Mouse (Mus musculus): ENCODE measurements around the gene Stx1b. TPM values are rescaled to one million over a fixed set of nuclear protein-coding genes. Genes with fewer than 3 reads are reported as not detected.
"Not testable (repeated sequence)": the region's sequence is repeated elsewhere in the genome, so short reads cannot be mapped to it uniquely, and the experiment has no call there.

Stx1b gene
- under 1 TPM; 0.30 to 0.72 TPM for total RNA-seq (2021)
- long read RNA-seq, experiment 1: 0 reads
- long read RNA-seq, experiment 2: 0 reads

DNA sequence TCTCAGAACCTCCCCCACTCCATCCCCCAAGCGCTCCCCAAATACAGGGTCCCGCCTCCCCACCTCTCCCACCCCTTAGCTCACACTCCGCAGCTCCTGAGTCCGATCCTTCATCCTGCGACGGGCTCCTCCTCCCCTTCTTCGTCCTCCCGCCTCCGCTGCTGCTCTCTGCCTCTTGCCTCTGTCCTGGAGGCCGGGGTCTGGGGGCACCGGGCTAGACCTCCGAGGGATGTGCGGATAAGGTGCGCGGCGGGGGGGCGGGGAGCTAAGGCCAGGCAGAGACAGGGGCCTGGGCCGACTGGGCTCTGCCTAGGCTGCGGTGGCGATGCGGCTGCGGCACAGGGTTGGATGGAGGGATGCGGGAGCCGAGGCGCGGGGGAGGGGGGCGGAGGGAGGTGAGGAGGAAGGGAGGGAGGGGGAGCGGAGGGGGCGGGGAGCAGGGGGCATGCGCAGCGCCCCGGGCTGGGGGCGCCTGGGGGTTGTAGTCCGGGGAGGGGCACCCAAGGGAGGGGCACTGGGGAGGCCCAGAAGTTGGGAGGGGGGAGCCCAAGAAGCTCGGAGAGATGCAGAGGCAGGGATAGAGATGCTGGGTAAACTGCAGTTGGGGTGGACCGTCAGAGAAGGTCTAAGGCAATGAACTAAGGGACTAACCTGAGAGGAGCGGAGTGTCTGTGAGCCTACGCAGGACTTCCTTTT, at the start of gene Stx1b, which contains the start of gene Stx4a:
Stx1b (minus strand) TSS at position 374 of the 696 bp plus-strand sequence.
Stx4a (plus strand) TSS at position 119 of the 696 bp plus-strand sequence.
- DNase-seq: no peak

DNA sequence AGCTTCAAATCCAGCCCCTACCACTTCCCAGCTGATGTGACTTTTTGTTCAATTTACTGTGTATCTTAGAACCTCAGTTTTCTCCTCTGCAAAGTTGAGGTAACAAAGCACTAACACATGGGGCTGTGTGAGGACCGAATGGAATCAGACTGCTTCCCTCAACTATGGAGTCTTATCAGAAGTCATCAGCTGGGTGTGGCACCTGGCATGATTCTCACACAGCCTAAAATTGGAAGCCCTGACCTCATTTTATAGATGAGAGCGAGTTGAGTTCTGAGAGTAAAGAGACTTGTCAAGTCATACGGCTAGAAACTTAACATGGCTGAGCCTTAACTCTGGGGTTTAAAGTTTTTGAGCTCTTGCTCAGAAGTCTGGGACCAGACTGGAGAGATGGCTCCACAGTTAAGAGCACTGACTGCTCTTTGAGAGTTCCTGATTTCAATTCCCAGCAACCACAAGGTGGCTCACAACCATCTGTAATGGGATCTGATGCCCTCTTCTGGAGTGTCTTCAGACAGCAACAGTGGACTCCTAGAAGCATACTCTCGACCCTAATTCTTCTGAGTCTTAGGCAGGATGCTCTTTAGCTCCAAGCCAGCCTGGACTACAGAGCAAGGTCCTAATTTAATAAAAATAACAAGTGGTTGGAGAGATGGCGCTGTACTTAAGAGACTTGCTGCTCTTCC, 45.9 kb upstream of the Stx1b start:
- no peak for DNase-seq

GRCm38 (mm10) chr7:127869149-127869810, 44.9 kb upstream of the Stx1b start:
- peak; percentile 46 to 70 for DNase-seq

DNA sequence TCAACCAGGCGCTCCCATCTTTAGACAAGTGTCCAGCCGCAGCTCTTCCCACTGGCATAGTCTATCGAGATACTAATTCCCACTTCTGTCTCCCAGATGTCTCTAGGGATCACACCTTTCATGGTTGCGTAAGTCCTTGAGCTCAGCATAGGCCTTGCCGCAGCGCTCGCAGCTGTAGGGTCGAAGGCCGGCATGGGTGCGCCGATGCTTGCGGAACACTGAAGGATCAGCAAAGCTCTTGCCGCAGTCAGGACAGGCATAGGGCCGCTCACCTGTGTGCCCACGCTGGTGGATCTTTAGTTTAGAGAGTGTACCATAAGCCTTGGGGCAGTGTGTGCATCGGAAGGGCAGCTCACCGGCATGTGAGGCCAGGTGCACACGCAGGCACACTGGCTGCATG, 43.3 kb upstream of the Stx1b start:
- no peak for DNase-seq

- no peak for DNase-seq
Observed at GRCm38 (mm10) chr7:127866434-127866833, 42.1 kb upstream of the Stx1b start.

DNA sequence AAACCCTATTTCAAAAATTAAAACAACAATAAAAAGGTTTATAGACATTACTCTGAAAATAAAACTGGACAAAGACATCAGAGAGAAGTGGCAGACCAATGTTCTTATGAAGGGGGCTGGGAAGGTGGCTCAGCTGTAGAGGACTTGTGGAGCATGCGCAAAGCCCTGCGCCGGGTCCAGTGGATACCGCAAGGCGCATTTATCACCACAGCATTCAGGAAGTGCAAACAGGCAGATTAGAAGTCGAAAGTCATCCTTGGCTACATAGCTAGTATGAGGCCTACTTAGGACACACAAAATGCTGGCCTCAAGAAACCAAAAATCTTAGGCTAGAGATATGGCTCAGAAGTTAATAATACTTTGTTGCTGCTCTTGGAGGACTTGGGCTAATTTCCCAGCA, 33.9 kb upstream of the Stx1b start:
- DNase-seq: no peak

- peak; percentile 22 to 38 for DNase-seq
Observed at GRCm38 (mm10) chr7:127850906-127851305, 26.6 kb upstream of the Stx1b start.

GRCm38 (mm10) chr7:127849973-127850875, 25.9 kb upstream of the Stx1b start:
- peak; percentile 19 to 27 for DNase-seq

DNA sequence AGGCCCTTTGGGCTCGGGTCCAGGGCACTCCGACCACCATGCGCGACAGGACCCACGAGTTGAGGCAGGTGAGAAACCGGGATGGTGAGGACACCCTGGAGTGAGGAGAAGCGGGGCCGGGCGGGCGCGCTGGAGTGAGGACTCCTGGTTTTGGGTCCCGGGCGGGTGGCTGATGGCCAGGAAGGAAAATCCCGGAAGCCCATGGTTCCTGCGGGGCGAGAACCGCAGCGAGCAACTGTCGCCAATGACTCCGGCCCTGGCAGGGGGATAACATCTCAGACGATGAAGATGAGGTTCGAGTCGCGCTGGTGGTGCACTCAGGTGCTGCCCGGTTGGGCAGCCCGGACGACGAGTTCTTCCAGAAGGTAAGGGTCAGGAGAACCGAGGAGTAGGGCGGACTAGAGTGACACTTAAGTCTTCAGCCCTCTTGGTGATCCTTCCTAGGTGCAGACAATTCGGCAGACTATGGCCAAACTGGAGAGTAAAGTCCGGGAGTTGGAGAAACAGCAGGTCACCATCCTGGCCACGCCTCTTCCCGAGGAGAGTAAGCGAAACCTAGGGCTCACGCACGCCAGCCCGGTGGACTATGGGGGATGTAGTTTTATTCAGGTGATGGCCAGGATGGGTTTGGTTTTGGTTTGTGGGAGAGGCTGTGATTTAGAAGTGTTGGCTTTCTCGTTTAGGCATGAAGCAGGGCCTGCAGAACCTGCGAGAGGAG, 17.8 kb upstream of the Stx1b start:
- peak; percentile 88 to 90 for DNase-seq

DNA sequence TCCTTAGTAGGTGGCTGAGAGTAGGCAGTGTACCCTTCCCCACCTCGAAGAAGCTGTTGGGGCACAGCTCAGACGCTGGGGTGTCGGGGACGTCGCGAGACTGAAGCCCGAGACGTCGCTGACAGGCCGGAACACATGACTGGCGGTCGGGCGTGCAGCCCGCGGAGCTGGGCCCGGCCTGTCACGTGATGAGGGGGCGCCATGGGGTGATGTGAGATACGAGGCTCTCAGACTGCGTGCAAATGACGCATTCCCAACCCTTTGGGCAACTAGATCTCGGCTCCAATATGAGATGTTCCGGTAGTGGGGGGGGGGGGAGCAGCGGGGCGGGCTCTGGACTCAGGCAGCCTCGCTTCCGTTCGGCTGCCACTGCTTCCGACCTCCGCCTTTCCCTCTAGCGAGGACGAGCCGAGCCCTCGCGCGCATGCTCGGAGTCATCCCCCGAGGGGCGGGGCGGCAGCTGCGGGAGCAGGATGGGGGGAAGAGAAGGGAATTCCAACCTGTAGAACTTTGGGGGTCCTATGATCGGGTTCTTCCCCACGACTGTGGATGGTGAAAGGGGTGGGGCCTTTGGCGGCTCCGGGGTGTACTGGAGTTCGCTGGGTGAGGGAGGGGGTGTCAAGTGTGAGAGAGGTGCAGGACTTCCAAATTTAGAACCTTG, 17.1 kb upstream of the Stx1b start:
- peak; percentile 95 to 96 for DNase-seq

DNA sequence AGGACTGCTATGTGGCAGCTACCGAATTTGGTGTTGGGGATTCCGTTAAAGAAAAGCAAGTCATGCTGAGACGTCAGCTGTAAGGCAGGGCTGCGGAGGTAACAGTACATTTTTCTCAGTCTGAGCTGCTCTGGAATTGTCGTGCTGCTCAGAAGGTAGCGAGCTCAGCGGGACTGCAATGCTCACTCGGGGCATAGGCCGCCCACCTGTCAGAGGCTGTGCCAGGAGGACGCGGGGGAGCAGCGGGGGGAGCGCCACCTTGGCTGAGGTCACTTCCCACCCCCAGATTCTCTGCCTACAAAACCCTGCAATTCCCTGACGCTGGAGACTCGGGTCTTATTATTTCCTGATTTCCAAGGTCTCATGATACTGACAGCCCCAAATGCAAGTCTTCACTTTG, 16.5 kb upstream of the Stx1b start:
- peak in 1 of 2 experiments; percentile 55 for DNase-seq

- DNase-seq: not testable (repeated sequence)
Observed at GRCm38 (mm10) chr7:127840031-127840430, 15.7 kb upstream of the Stx1b start.

DNA sequence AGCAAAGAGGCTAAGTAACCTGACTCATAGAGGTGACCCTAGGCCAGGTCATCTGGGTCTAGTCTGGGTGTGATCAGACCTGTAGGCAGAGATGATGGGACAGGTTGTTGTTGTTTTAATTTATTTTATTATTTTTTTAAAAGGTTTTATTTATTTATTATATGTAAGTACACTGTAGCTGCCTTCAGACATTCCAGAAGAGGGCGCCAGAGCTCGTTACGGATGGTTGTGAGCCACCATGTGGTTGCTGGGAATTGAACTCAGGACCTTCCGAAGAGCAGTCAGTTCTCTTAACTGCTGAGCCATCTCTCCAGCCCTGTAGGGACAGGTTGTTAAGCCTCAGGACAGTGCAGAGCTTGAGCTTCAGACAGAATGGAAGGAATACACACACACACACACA, 13.5 kb upstream of the Stx1b start:
- not testable (repeated sequence) for DNase-seq

DNA sequence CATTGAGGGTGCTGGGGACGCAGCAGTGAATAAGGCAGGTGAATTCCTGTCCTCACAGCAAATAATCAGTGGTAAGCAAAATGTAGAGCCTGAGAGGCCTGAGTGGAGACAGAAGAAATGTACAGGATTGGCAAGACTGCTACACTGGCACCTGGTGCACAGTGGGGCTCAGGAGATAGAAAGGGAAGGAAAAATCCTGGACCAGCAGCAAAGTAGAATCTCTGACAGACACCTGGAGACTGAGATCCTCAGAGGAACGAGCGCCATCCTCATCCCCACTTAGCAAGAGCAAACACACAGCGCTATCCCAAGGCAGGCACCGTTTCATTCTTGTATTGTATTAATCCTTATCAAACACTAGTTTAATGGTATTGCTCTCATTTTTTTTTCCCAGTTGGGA, 13.1 kb upstream of the Stx1b start:
- DNase-seq: no peak

DNA sequence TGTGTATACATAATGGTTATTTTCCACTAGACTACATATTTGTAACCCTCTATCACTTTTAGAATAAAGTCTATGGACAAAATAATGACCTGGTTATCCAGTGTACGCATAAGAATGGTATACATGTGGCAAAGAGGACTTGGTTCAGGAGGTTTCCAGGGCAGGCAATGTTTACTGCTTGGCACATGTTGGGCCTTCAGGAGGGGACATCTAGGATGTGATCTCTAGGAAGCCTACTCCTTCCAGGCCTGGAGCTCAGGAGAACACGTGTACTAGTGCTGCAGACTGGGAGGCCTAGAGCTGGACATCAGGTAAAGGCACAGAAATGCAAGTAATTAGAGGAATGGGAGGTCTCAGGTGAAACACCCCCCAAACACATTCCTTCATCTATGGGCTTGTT, 11.2 kb upstream of the Stx1b start:
- no peak for DNase-seq

GRCm38 (mm10) chr7:127823236-127824171, 845 bp downstream of the Stx1b start:
- no peak for DNase-seq

- DNase-seq: no peak
Observed at GRCm38 (mm10) chr7:127822494-127822893, 1.9 kb downstream of the Stx1b start.

- DNase-seq: no peak
Observed at GRCm38 (mm10) chr7:127820836-127821509, 3.4 kb downstream of the Stx1b start.

- no peak for DNase-seq
Observed at GRCm38 (mm10) chr7:127817776-127818175, 6.6 kb downstream of the Stx1b start.

Measured in heart, adult 18-20 months (tissue).